Mouse (Mus musculus) common myeloid progenitor, adult 5-6 weeks (primary cell): Measurements from ENCODE around the gene Ppip5k1. TPM values are rescaled to one million over a fixed set of nuclear protein-coding genes. Genes with fewer than 3 reads are reported as not detected.

ENCODE experiments used
- total RNA-seq: library from RNA; stranded (forward); fragments of 200-1000, 187-1606 nt; gene quantifications from 2 replicates; pipeline ENCODE4 v1.2.3, GENCODE M21; 2017

Gene Ppip5k1
- total RNA-seq, 1 experiment from 2014 or later = 12.2 TPM

Other genes starting within 250 kb of the Ppip5k1 start
- gene Tgm7, start 245.6 kb downstream of the Ppip5k1 start, total RNA-seq = not detected in 2 replicates
- gene Adal, start 215.0 kb downstream of the Ppip5k1 start, total RNA-seq = 8.1 and 14.7 TPM in 2 replicates
- gene Lcmt2, start 214.7 kb downstream of the Ppip5k1 start, total RNA-seq = 8.9 and 11.9 TPM in 2 replicates
- gene Tubgcp4, start 184.7 kb downstream of the Ppip5k1 start, total RNA-seq = 30.3 and 32.1 TPM in 2 replicates
- 18.0 and 20.1 TPM in 2 replicates for gene Zscan29, start 184.3 kb downstream of the Ppip5k1 start, total RNA-seq
- 43.2 and 45.5 TPM in 2 replicates for gene Trp53bp1, start 84.0 kb downstream of the Ppip5k1 start, total RNA-seq
- under 0.01 TPM in 1 of 2 replicates, not detected in the other for gene Map1a, start 65.8 kb downstream of the Ppip5k1 start, total RNA-seq
- not detected in 2 replicates for gene Ckmt1, start 2.3 kb upstream of the Ppip5k1 start, total RNA-seq
- gene Strc, start 31.8 kb upstream of the Ppip5k1 start, total RNA-seq = not detected in 2 replicates
- gene Pdia3, start 58.4 kb upstream of the Ppip5k1 start, total RNA-seq = 272 and 336 TPM in 2 replicates
- gene Catsper2, start 58.4 kb upstream of the Ppip5k1 start, total RNA-seq = 3.2 TPM in 1 of 2 replicates, not detected in the other
- gene Ell3, start 88.9 kb upstream of the Ppip5k1 start, total RNA-seq = not detected in 2 replicates
- 300 and 324 TPM in 2 replicates for gene Serf2, start 93.8 kb upstream of the Ppip5k1 start, total RNA-seq
- 76.4 and 129 TPM in 2 replicates for gene Hypk, start 97.9 kb upstream of the Ppip5k1 start, total RNA-seq
- 1.4 and 1.8 TPM in 2 replicates for gene Serinc4, start 101.4 kb upstream of the Ppip5k1 start, total RNA-seq
- 51.2 and 61.1 TPM in 2 replicates for gene Mfap1b, start 118.7 kb upstream of the Ppip5k1 start, total RNA-seq
- gene Mfap1a, start 151.3 kb upstream of the Ppip5k1 start, total RNA-seq = 34.0 and 34.7 TPM in 2 replicates
- gene Wdr76, start 151.3 kb upstream of the Ppip5k1 start, total RNA-seq = 38.6 and 42.9 TPM in 2 replicates